Mouse (Mus musculus): ENCODE measurements around the gene Fmnl3. TPM values are rescaled to one million over a fixed set of nuclear protein-coding genes. Genes with fewer than 3 reads are reported as not detected.

The Fmnl3 gene
- 8.5 and 8.6 TPM in 2 replicates for polyA plus RNA-seq (2015; fragmentation: Nextera tagmentation; extraction: Ambion mirVana)

GRCm38 (mm10) chr15:99370259-99370691 is at the start of gene Fmnl3:
Gene Fmnl3 (minus strand): TSS chr15:99370482.

GRCm38 (mm10) chr15:99392486-99393385 is 22.5 kb upstream of the Fmnl3 start, which contains the start of gene Tmbim6:
Gene Tmbim6 (plus strand): TSS chr15:99392882.

GRCm38 (mm10) chr15:99295484-99295981 is 74.7 kb downstream of the Fmnl3 start, which contains the start of gene Fam186b:
Gene Fam186b (minus strand): TSS chr15:99295888.

GRCm38 (mm10) chr15:99294813-99295374 is 75.4 kb downstream of the Fmnl3 start, which contains the start of gene Prpf40b:
Gene Prpf40b (plus strand): TSS chr15:99295087.

Other genes starting within 250 kb of the Fmnl3 start
- gene Spats2, start 244.6 kb downstream of the Fmnl3 start, polyA plus RNA-seq (2015; fragmentation: Nextera tagmentation; extraction: Ambion mirVana): 12.4 and 13.7 TPM in 2 replicates
- gene Kcnh3, start 145.6 kb downstream of the Fmnl3 start, polyA plus RNA-seq (2015; fragmentation: Nextera tagmentation; extraction: Ambion mirVana): 0.07 and 0.14 TPM in 2 replicates
- 57.6 and 61.7 TPM in 2 replicates for gene Mcrs1, start 118.5 kb downstream of the Fmnl3 start, polyA plus RNA-seq (2015; fragmentation: Nextera tagmentation; extraction: Ambion mirVana)
- gene Prpf40b, start 75.4 kb downstream of the Fmnl3 start, polyA plus RNA-seq (2015; fragmentation: Nextera tagmentation; extraction: Ambion mirVana): 19.4 and 20.4 TPM in 2 replicates
- 0.16 TPM in 1 of 2 replicates, not detected in the other for gene Fam186b, start 74.6 kb downstream of the Fmnl3 start, polyA plus RNA-seq (2015; fragmentation: Nextera tagmentation; extraction: Ambion mirVana)
- 351 and 354 TPM in 2 replicates for gene Tmbim6, start 22.4 kb upstream of the Fmnl3 start, polyA plus RNA-seq (2015; fragmentation: Nextera tagmentation; extraction: Ambion mirVana)
- gene Nckap5l, start 87.3 kb upstream of the Fmnl3 start, polyA plus RNA-seq (2015; fragmentation: Nextera tagmentation; extraction: Ambion mirVana): 2.8 and 3.2 TPM in 2 replicates
- 8.4 and 8.5 TPM in 2 replicates for gene Bcdin3d, start 104.2 kb upstream of the Fmnl3 start, polyA plus RNA-seq (2015; fragmentation: Nextera tagmentation; extraction: Ambion mirVana)
- gene Faim2, start 157.7 kb upstream of the Fmnl3 start, polyA plus RNA-seq (2015; fragmentation: Nextera tagmentation; extraction: Ambion mirVana): not detected in 2 replicates
- gene Aqp2, start 208.6 kb upstream of the Fmnl3 start, polyA plus RNA-seq (2015; fragmentation: Nextera tagmentation; extraction: Ambion mirVana): not detected in 2 replicates
- gene Aqp5, start 220.3 kb upstream of the Fmnl3 start, polyA plus RNA-seq (2015; fragmentation: Nextera tagmentation; extraction: Ambion mirVana): 0.11 and 0.34 TPM in 2 replicates
- 0.22 and 0.31 TPM in 2 replicates for gene Aqp6, start 230.9 kb upstream of the Fmnl3 start, polyA plus RNA-seq (2015; fragmentation: Nextera tagmentation; extraction: Ambion mirVana)